Mouse (Mus musculus) right cerebral cortex, postnatal 36 days (tissue): Measurements from ENCODE around the gene Rhbdl2.

Experiments
- DNase-seq, 2 experiments: peaks; one replicate each; pipeline ENCODE4 v3.0.0; 2022; ENCODE audit warnings: low spot score in 2 of 2, mixed read lengths in 1 of 2

Gene Rhbdl2

GRCm38 (mm10) chr4:123814030-123814501, 26.4 kb downstream of the Rhbdl2 start:
- DNase-seq = no peak

GRCm38 (mm10) chr4:123819093-123819610, 31.5 kb downstream of the Rhbdl2 start:
- DNase-seq = no peak

GRCm38 (mm10) chr4:123842126-123842525, 54.5 kb downstream of the Rhbdl2 start:
- no peak for DNase-seq

- DNase-seq = no peak
These were observed 69.2 kb downstream of the Rhbdl2 start for GRCm38 (mm10) chr4:123856888-123857287.

GRCm38 (mm10) chr4:123858090-123858489, 70.4 kb downstream of the Rhbdl2 start:
- DNase-seq = no peak

- DNase-seq = no peak
These were observed 71.7 kb downstream of the Rhbdl2 start, which contains the start of gene 4933427I04Rik for GRCm38 (mm10) chr4:123859379-123859778. Gene 4933427I04Rik (plus strand): TSS chr4:123859679.

GRCm38 (mm10) chr4:123859803-123860202, 72.1 kb downstream of the Rhbdl2 start:
- no peak for DNase-seq

- DNase-seq = no peak
These were observed 72.9 kb downstream of the Rhbdl2 start for GRCm38 (mm10) chr4:123860621-123861020.
